8 mouse cellular contexts compared by ENCODE assay signal in genomic region chr15:79442257-79442611, GRCm38 (mm10). TPM values are rescaled to one million over a fixed set of nuclear protein-coding genes. Genes with fewer than 3 reads are reported as not detected.
A peak's percentile ranks its signal among the peaks of the same experiment; 100 is the strongest.
DNase-seq lines count a peak whose midpoint lies in the region; ATAC-seq lines count a peak whose summit lies in the region.

No protein-coding gene starts in this region.

- ATAC-seq in kidney, embryonic 16.5 days (ENCODE audit: low FRiP score, low TSS enrichment): peak; percentile 10; the same call in 1 of the 2 replicates
- peak; percentile 14; the same call in 1 of the 2 replicates for ATAC-seq in embryonic facial prominence, embryonic 11.5 days (replicated peaks; ENCODE audit: insufficient number of reproducible peaks, low FRiP score, low TSS enrichment, low read depth)
- ATAC-seq in hindbrain, embryonic 16.5 days: peak; percentile 7; the same call in 1 of the 2 replicates
- ATAC-seq in midbrain, embryonic 16.5 days: peak; percentile 47
- no peak for ATAC-seq in frontal cortex, adult (ENCODE audit: low TSS enrichment)

- 1% methylated on average over 6 of the region's 6 CpGs for WGBS in kidney, embryonic 16.5 days
- WGBS in embryonic facial prominence, embryonic 11.5 days: 5% methylated on average over 6 of the region's 6 CpGs
- 2% methylated on average over 6 of the region's 6 CpGs for WGBS in hindbrain, embryonic 16.5 days
- 0% methylated on average over 6 of the region's 6 CpGs for WGBS in midbrain, embryonic 16.5 days

- peak overlapping the region; percentile 86 for H3K9ac ChIP-seq in kidney, embryonic 16.5 days (replicated peaks; ENCODE audit: low read length)
- H3K9ac ChIP-seq in embryonic facial prominence, embryonic 11.5 days (replicated peaks; ENCODE audit: low read length): peak overlapping the region; percentile 97
- H3K9ac ChIP-seq in hindbrain, embryonic 16.5 days (ENCODE audit: low read depth, low read length): peak overlapping the region; percentile 99
- H3K9ac ChIP-seq in midbrain, embryonic 16.5 days (ENCODE audit: low read depth, low read length): peak overlapping the region; percentile 97

- H3K27me3 ChIP-seq in kidney, embryonic 16.5 days (ENCODE audit: insufficient read depth, low read length): no peaks in the 10 kb centered on the region
- H3K27me3 ChIP-seq in embryonic facial prominence, embryonic 11.5 days (ENCODE audit: control insufficient read depth, insufficient read depth, low read length): no peaks in the 10 kb centered on the region
- no peaks in the 10 kb centered on the region for H3K27me3 ChIP-seq in hindbrain, embryonic 16.5 days (replicated peaks; ENCODE audit: control insufficient read depth, insufficient read depth, low read length)
- H3K27me3 ChIP-seq in midbrain, embryonic 16.5 days (ENCODE audit: control insufficient read depth, insufficient read depth, low read depth, low read length): no peaks in the 10 kb centered on the region

- H3K4me1 ChIP-seq in kidney, embryonic 16.5 days (ENCODE audit: insufficient read depth, low read length): peaks cover 48% of the 10 kb centered on the region
- H3K4me1 ChIP-seq in embryonic facial prominence, embryonic 11.5 days (ENCODE audit: control insufficient read depth, insufficient read depth, low read length): peaks cover 12% of the 10 kb centered on the region
- peaks cover 41% of the 10 kb centered on the region for H3K4me1 ChIP-seq in hindbrain, embryonic 16.5 days (ENCODE audit: control insufficient read depth, insufficient read depth, low read depth, low read length)
- H3K4me1 ChIP-seq in midbrain, embryonic 16.5 days (ENCODE audit: control insufficient read depth, insufficient read depth, low read length): peaks cover 43% of the 10 kb centered on the region

- no peaks in the 10 kb centered on the region for H3K9me3 ChIP-seq in kidney, embryonic 16.5 days (ENCODE audit: low read length)
- H3K9me3 ChIP-seq in embryonic facial prominence, embryonic 11.5 days (replicated peaks; ENCODE audit: control insufficient read depth, low read length): no peaks in the 10 kb centered on the region
- no peaks in the 10 kb centered on the region for H3K9me3 ChIP-seq in hindbrain, embryonic 16.5 days (ENCODE audit: control insufficient read depth, low read length)
- no peaks in the 10 kb centered on the region for H3K9me3 ChIP-seq in midbrain, embryonic 16.5 days (replicated peaks; ENCODE audit: control insufficient read depth, low read length, poor library complexity, severe bottlenecking)

- no peak for DNase-seq in kidney, postnatal 14 days
- DNase-seq in embryonic facial prominence, embryonic 11.5 days (ENCODE audit: low spot score): no peak
- DNase-seq in adrenal gland, postnatal 14 days: no peak
- no peak for DNase-seq in frontal cortex, postnatal 36 days (ENCODE audit: low spot score in 2 of 2)

- peak overlapping the region; percentile 70 for H3K4me3 ChIP-seq in kidney, embryonic 16.5 days (ENCODE audit: low read length)
- peak overlapping the region; percentile 90 for H3K4me3 ChIP-seq in embryonic facial prominence, embryonic 11.5 days (ENCODE audit: low read depth, low read length)
- H3K4me3 ChIP-seq in hindbrain, embryonic 16.5 days (ENCODE audit: low read length): peak overlapping the region; percentile 94
- peak overlapping the region; percentile 66 for H3K4me3 ChIP-seq in midbrain, embryonic 16.5 days (ENCODE audit: low read depth, low read length)

- peak overlapping the region; percentile 76 for H3K4me2 ChIP-seq in kidney, embryonic 16.5 days (replicated peaks; ENCODE audit: low read depth, low read length)
- H3K4me2 ChIP-seq in embryonic facial prominence, embryonic 11.5 days (ENCODE audit: low read depth, low read length): peak overlapping the region; percentile 59
- H3K4me2 ChIP-seq in hindbrain, embryonic 16.5 days (ENCODE audit: low read length): peak overlapping the region; percentile 92
- H3K4me2 ChIP-seq in midbrain, embryonic 16.5 days (ENCODE audit: low read length): peak overlapping the region; percentile 71

- H3K27ac ChIP-seq in kidney, embryonic 16.5 days (ENCODE audit: low read length): peak overlapping the region; percentile 91
- H3K27ac ChIP-seq in embryonic facial prominence, embryonic 11.5 days (replicated peaks; ENCODE audit: low read depth, low read length): peak overlapping the region; percentile 92
- peak overlapping the region; percentile 95 for H3K27ac ChIP-seq in hindbrain, embryonic 16.5 days (ENCODE audit: low read depth, low read length)
- H3K27ac ChIP-seq in midbrain, embryonic 16.5 days (ENCODE audit: low read length): peak overlapping the region; percentile 97

- peaks cover 13% of the 10 kb centered on the region for H3K36me3 ChIP-seq in kidney, embryonic 16.5 days (ENCODE audit: insufficient read depth, low read length)
- H3K36me3 ChIP-seq in embryonic facial prominence, embryonic 11.5 days (replicated peaks; ENCODE audit: control insufficient read depth, insufficient read depth, low read depth, low read length): peaks cover 3% of the 10 kb centered on the region
- H3K36me3 ChIP-seq in hindbrain, embryonic 16.5 days (ENCODE audit: control insufficient read depth, insufficient read depth, low read length): peaks cover 6% of the 10 kb centered on the region
- 0 out of 2 replicates have a peak, but pooled peaks cover 3% of the 10 kb centered on the region for H3K36me3 ChIP-seq in midbrain, embryonic 16.5 days (ENCODE audit: control insufficient read depth, insufficient read depth, low read length)

RNA-seq across cellular contexts. Expression of gene Csnk1e, which starts 13.1 kb away (rescaled TPM):
- polyA plus RNA-seq in kidney, embryonic 16.5 days (2015; fragmentation: Nextera tagmentation; extraction: Ambion mirVana): 66.0 and 71.5 TPM in 2 replicates
- 108 and 109 TPM in 2 replicates for polyA plus RNA-seq in embryonic facial prominence, embryonic 11.5 days (2014; fragmentation: Nextera tagmentation; extraction: Ambion mirVana)
- 132 and 147 TPM in 2 replicates for polyA plus RNA-seq in hindbrain, embryonic 16.5 days (2015; fragmentation: Nextera tagmentation; extraction: Ambion mirVana)
- 193 and 218 TPM in 2 replicates for polyA plus RNA-seq in midbrain, embryonic 16.5 days (2015; fragmentation: Nextera tagmentation; extraction: Ambion mirVana)
- total RNA-seq in adrenal gland, postnatal 14 days (2021): 66.7 and 85.8 TPM in 2 replicates

RNA-seq across cellular contexts. Expression of gene Tmem184b, which starts 38.9 kb away (rescaled TPM):
- polyA plus RNA-seq in kidney, embryonic 16.5 days (2015; fragmentation: Nextera tagmentation; extraction: Ambion mirVana): 75.0 and 80.5 TPM in 2 replicates
- 36.2 and 45.5 TPM in 2 replicates for polyA plus RNA-seq in embryonic facial prominence, embryonic 11.5 days (2014; fragmentation: Nextera tagmentation; extraction: Ambion mirVana)
- 42.4 and 54.9 TPM in 2 replicates for polyA plus RNA-seq in hindbrain, embryonic 16.5 days (2015; fragmentation: Nextera tagmentation; extraction: Ambion mirVana)
- polyA plus RNA-seq in midbrain, embryonic 16.5 days (2015; fragmentation: Nextera tagmentation; extraction: Ambion mirVana): 42.5 and 43.2 TPM in 2 replicates
- 45.2 and 48.0 TPM in 2 replicates for total RNA-seq in adrenal gland, postnatal 14 days (2021)
